Mouse (Mus musculus) ES-Bruce4 (cell line): ENCODE data around the gene Acer1. TPM values are rescaled to one million over a fixed set of nuclear protein-coding genes. Genes with fewer than 3 reads are reported as not detected.
A peak's percentile ranks its signal among the peaks of the same experiment; 100 is the strongest.

Source experiments
- H3K27ac ChIP-seq: 2 replicates; pipeline ENCODE4 v1.5.1; 2012; ENCODE audit warnings: low read length, inconsistent platforms; ENCODE audit not compliant: insufficient read depth
- H3K27me3 ChIP-seq: 2 replicates; pipeline ENCODE4 v1.6.1; 2012; ENCODE audit warnings: mild to moderate bottlenecking, low read length, inconsistent platforms; ENCODE audit not compliant: control insufficient read depth, poor library complexity, insufficient read depth, severe bottlenecking
- H3K36me3 ChIP-seq: 2 replicates; pipeline ENCODE4 v1.6.1; 2012; ENCODE audit warnings: inconsistent platforms, mild to moderate bottlenecking, low read length, moderate library complexity; ENCODE audit not compliant: control insufficient read depth, poor library complexity, insufficient read depth, severe bottlenecking
- H3K4me1 ChIP-seq: one replicate; pipeline ENCODE4 v1.8.1; 2011; ENCODE audit warnings: low read length; ENCODE audit not compliant: control insufficient read depth, insufficient read depth
- H3K4me3 ChIP-seq: 2 replicates; pipeline ENCODE4 v1.5.1; 2011; ENCODE audit warnings: low read depth, mild to moderate bottlenecking, low read length
- H3K9ac ChIP-seq: 2 replicates; pipeline ENCODE4 v1.6.1; 2012; ENCODE audit warnings: low read depth, mild to moderate bottlenecking, inconsistent platforms; ENCODE audit not compliant: poor library complexity, severe bottlenecking
- H3K9me3 ChIP-seq: replicated peaks from 2 replicates; pipeline ENCODE4 v1.6.1; 2012; ENCODE audit warnings: mild to moderate bottlenecking, low read length, inconsistent platforms; ENCODE audit not compliant: control insufficient read depth, poor library complexity, insufficient read depth, severe bottlenecking
- CTCF ChIP-seq: IDR thresholded peaks from one replicate; pipeline ENCODE4 v1.8.1; 2011; ENCODE audit warnings: low read depth, low read length
- EP300 ChIP-seq: IDR thresholded peaks from 2 replicates; pipeline ENCODE4 v1.6.1; 2011; ENCODE audit warnings: low read depth, low read length; ENCODE audit not compliant: insufficient read depth
- POLR2A ChIP-seq: IDR thresholded peaks from one replicate; pipeline ENCODE4 v1.8.1; 2011; ENCODE audit warnings: low read length; ENCODE audit not compliant: insufficient read depth
- polyA plus RNA-seq: library from polyadenylated mRNA; stranded (reverse); fragments of >200 nt; gene quantifications from 2 replicates; pipeline ENCODE4 v1.2.4, GENCODE M21; 2011; ENCODE audit warnings: low read depth; ENCODE audit not compliant: missing spikeins, insufficient read depth, insufficient read length

Acer1 gene
- polyA plus RNA-seq, 1 experiment, result 0.49 TPM

DNA sequence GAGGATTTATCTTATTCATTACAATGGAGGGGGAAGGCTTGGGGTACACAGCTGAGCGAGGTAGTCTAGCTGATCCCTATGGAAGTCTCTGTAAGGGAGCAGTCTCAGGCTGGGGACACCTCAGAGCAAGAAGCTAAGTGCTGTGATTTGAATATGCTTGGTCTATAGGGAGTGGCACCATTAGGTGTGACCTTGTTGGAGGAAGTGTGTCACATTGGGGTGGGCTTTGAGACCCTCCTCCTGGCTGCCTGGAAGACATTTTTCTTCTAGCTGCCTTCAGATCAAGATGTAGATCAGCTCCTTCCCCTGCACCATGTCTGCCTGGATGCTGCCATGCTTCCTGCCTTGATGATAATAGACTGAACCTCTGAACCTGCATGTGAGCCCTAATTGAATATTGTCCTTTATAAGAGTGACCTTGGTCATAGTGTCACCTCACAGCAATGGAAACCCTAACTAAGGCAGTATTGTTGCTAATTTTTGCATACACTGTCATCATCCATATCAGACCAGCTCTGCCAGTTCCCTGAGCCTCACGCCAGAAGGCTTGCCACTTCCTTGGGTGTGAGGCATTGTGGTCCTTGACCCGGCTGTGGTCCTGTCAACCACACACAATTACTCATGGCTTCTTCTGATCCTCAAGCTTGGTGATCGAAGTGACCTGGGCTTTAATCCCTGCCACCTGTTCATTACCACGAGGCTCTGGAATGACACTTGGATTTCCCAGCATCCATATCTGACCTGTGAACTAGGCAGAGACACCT is 19.1 kb downstream of the Acer1 start:
- Histone ChIP-seq H3K27me3 (no peaks in the 10 kb centered on the region), H3K9ac (no peak overlapping the region)
- no peak for TF ChIP-seq EP300

GRCm38 (mm10) chr17:56961880-56962279 is 20.0 kb downstream of the Acer1 start:
- Histone ChIP-seq H3K4me3 (no peak overlapping the region), H3K27ac (no peak overlapping the region), H3K36me3 (no peaks in the 10 kb centered on the region), H3K9me3 (no peaks in the 10 kb centered on the region), H3K4me1 (no peaks in the 10 kb centered on the region), H3K27me3 (no peaks in the 10 kb centered on the region), H3K9ac (no peak overlapping the region)
- TF ChIP-seq EP300, result no peak
- peak; percentile 38 for TF ChIP-seq CTCF

More for the DNA sequence above, 19.1 kb downstream of the Acer1 start:
- no peak overlapping the region for H3K27ac ChIP-seq
- H3K9me3 ChIP-seq, result no peaks in the 10 kb centered on the region
- no peaks in the 10 kb centered on the region for H3K4me1 ChIP-seq
- H3K36me3 ChIP-seq, result no peaks in the 10 kb centered on the region
- no peak overlapping the region for H3K4me3 ChIP-seq

DNA sequence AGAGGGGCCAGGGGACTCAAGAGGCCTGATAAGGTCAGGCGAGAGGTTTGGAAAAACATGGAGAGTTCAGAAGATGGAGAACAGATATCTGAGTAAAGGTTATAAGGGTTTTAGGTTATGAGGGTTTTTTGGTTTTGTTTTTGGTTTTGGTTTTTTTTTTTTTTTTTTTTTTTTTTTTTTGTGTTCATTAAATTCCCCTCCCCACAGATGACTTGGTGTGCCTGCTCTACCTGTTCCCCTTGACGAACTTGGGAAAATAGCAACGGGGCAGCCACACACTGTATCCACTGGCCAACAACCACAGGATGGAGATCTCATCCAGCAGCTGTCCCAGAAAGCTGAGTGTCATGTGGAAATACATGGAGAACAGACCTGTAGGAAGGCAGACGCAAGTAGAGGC is 23.3 kb downstream of the Acer1 start:
- H3K4me1 ChIP-seq, result no peaks in the 10 kb centered on the region
- H3K27ac ChIP-seq, result no peak overlapping the region
- no peaks in the 10 kb centered on the region for H3K9me3 ChIP-seq
- H3K36me3 ChIP-seq, result no peaks in the 10 kb centered on the region
- TF ChIP-seq EP300, result no peak
- H3K4me3 ChIP-seq, result no peak overlapping the region
- H3K9ac ChIP-seq, result no peak overlapping the region
- no peaks in the 10 kb centered on the region for H3K27me3 ChIP-seq

- H3K4me3 ChIP-seq, result 0 out of 2 replicates have a peak overlapping the region, but pooled peaks have one; percentile 8
- H3K36me3 ChIP-seq, result no peaks in the 10 kb centered on the region
- H3K4me1 ChIP-seq, result no peaks in the 10 kb centered on the region
- H3K27me3 ChIP-seq, result no peaks in the 10 kb centered on the region
- H3K9me3 ChIP-seq, result no peaks in the 10 kb centered on the region
- no peak for TF ChIP-seq POLR2A
- TF ChIP-seq EP300, result 0 out of 2 replicates have a peak, but pooled peaks have one; percentile 12
- TF ChIP-seq CTCF, result no peak
- H3K9ac ChIP-seq, result no peak overlapping the region
- no peak overlapping the region for H3K27ac ChIP-seq
These were observed 24.0 kb downstream of the Acer1 start for GRCm38 (mm10) chr17:56957763-56958429.

DNA sequence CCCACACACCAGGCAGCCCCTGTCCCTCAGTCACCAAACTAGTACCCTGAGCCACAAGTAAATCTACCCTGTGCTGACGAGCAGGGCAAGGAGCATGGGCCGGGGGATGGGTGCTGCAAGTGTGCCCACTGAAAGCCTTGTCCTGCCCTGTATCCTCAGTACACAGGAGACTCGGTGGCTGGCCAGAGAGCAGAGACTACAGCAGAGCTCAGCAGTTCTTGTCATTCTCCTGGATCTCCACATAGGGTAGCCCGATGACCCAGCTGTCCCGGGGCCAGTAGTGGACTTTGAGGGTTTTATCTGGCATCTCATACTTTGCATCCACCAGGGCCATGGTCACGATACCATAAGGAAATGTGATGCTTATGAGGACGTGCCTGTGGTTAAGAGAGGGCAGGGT is 27.1 kb downstream of the Acer1 start:
- H3K9me3 ChIP-seq, result no peaks in the 10 kb centered on the region
- no peaks in the 10 kb centered on the region for H3K36me3 ChIP-seq
- no peak overlapping the region for H3K27ac ChIP-seq
- TF ChIP-seq CTCF (no peak), POLR2A (no peak), EP300 (no peak)
- no peaks in the 10 kb centered on the region for H3K4me1 ChIP-seq
- no peak overlapping the region for H3K4me3 ChIP-seq
- H3K27me3 ChIP-seq, result no peaks in the 10 kb centered on the region
- H3K9ac ChIP-seq, result no peak overlapping the region

DNA sequence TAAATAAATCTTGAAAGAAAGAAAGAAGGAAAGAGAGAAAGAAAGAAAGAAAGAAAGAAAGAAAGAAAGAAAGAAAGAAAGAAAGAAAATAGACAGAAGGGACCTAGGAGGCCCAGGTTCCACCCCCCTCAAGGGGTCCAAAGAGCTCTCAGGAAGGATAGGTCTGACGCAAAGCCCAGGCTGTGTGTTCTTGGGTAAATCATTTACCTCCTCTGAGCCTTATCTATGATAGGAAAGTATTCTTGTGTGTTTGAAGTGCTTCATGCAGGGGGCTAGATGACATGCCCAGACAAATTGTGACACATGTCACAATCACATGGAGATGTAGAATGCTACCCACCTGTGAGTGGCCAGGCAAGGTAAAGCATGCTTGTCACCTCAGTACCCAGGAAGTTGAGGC is 29.3 kb downstream of the Acer1 start:
- no peak for TF ChIP-seq POLR2A
- TF ChIP-seq EP300, result no peak
- TF ChIP-seq CTCF, result no peak
- H3K9ac ChIP-seq, result no peak overlapping the region

More for the DNA sequence above, 29.3 kb downstream of the Acer1 start:
- no peaks in the 10 kb centered on the region for H3K9me3 ChIP-seq
- no peak overlapping the region for H3K4me3 ChIP-seq
- no peaks in the 10 kb centered on the region for H3K4me1 ChIP-seq
- H3K27ac ChIP-seq, result no peak overlapping the region
- no peaks in the 10 kb centered on the region for H3K27me3 ChIP-seq
- no peaks in the 10 kb centered on the region for H3K36me3 ChIP-seq
